Comparison of ENCODE assay signal across 14 mouse cellular contexts in genomic region chr9:104693145-104693544, GRCm38 (mm10).
DNase-seq lines count a peak whose midpoint lies in the region; ATAC-seq lines count a peak whose summit lies in the region.
"Had no signal": no experiment of that assay in that cellular context is flagged by ENCODE, and none has a peak within 500 bp of the region (broad histone marks: within the 10 kb centered on the region; RNA-seq: fewer than 3 reads in every experiment).

No protein-coding gene starts in this region.

- H3K9ac ChIP-seq in forebrain, embryonic 15.5 days (replicated peaks) = no peak overlapping the region
- H3K9ac ChIP-seq in forebrain, embryonic 13.5 days = no peak overlapping the region
- H3K9ac ChIP-seq: embryonic facial prominence, embryonic 13.5 days; heart, embryonic 13.5 days; limb, embryonic 15.5 days had no signal

- H3K27me3 ChIP-seq in forebrain, embryonic 15.5 days = no peaks in the 10 kb centered on the region
- no peaks in the 10 kb centered on the region for H3K27me3 ChIP-seq in forebrain, embryonic 13.5 days
- H3K27me3 ChIP-seq: embryonic facial prominence, embryonic 13.5 days; heart, embryonic 13.5 days; limb, embryonic 15.5 days had no signal

- H3K9me3 ChIP-seq in forebrain, embryonic 15.5 days = no peaks in the 10 kb centered on the region
- H3K9me3 ChIP-seq in forebrain, embryonic 13.5 days (replicated peaks) = no peaks in the 10 kb centered on the region
- H3K9me3 ChIP-seq: embryonic facial prominence, embryonic 13.5 days; heart, embryonic 13.5 days; limb, embryonic 15.5 days had no signal

- H3K36me3 ChIP-seq in forebrain, embryonic 15.5 days = no peaks in the 10 kb centered on the region
- H3K36me3 ChIP-seq in forebrain, embryonic 13.5 days (ENCODE audit: poor library complexity, severe bottlenecking) = no peaks in the 10 kb centered on the region
- H3K36me3 ChIP-seq: embryonic facial prominence, embryonic 13.5 days; heart, embryonic 13.5 days; limb, embryonic 15.5 days had no signal

- ATAC-seq in forebrain, embryonic 15.5 days (replicated peaks) = 0 out of 2 replicates have a peak, but pooled peaks have one; percentile 32
- ATAC-seq in forebrain, embryonic 13.5 days = no peak; the same call in 1 of the 2 replicates
- ATAC-seq: inflammation-experienced regulatory T-cells, adult 6 months had no signal

- WGBS in forebrain, embryonic 15.5 days = 24% methylated on average over 2 of the region's 2 CpGs
- 31% methylated on average over 2 of the region's 2 CpGs for WGBS in forebrain, embryonic 13.5 days

- no peak overlapping the region for H3K4me3 ChIP-seq in forebrain, embryonic 15.5 days
- no peak overlapping the region for H3K4me3 ChIP-seq in forebrain, embryonic 13.5 days
- H3K4me3 ChIP-seq: embryonic facial prominence, embryonic 13.5 days; heart, embryonic 13.5 days; limb, embryonic 15.5 days had no signal

- peak; percentile 21 for DNase-seq in kidney, adult 9 months
- DNase-seq in kidney, postnatal 4 days = no peak
- DNase-seq in NIH3T3 (ENCODE audit: low read depth) = peak; percentile 6
- peak; percentile 67 for DNase-seq in adrenal gland, postnatal 25 days
- no peak for DNase-seq in urinary bladder, postnatal 36 days (ENCODE audit: low spot score in 2 of 2)
- no peak for DNase-seq in urinary bladder, postnatal 4 days (ENCODE audit: low spot score in 2 of 2)
- DNase-seq: thymus, adult 2 months had no signal

- H3K4me2 ChIP-seq in forebrain, embryonic 15.5 days (replicated peaks) = no peak overlapping the region
- no peak overlapping the region for H3K4me2 ChIP-seq in forebrain, embryonic 13.5 days
- H3K4me2 ChIP-seq: embryonic facial prominence, embryonic 13.5 days; heart, embryonic 13.5 days; limb, embryonic 15.5 days had no signal

- peaks cover 6% of the 10 kb centered on the region; the same call in 1 of the 2 replicates for H3K4me1 ChIP-seq in forebrain, embryonic 15.5 days
- no peaks in the 10 kb centered on the region for H3K4me1 ChIP-seq in forebrain, embryonic 13.5 days
- H3K4me1 ChIP-seq: embryonic facial prominence, embryonic 13.5 days; heart, embryonic 13.5 days; limb, embryonic 15.5 days had no signal

- no peak overlapping the region for H3K27ac ChIP-seq in forebrain, embryonic 15.5 days (replicated peaks)
- H3K27ac ChIP-seq in forebrain, embryonic 13.5 days = no peak overlapping the region
- H3K27ac ChIP-seq: embryonic facial prominence, embryonic 13.5 days; heart, embryonic 13.5 days; limb, embryonic 15.5 days; macrophage had no signal

Comparison
In these comparisons a context has a peak if more than half of its experiments do, and no peak if none do; other contexts are left out.
1. DNase-seq: peak in kidney, adult 9 months (single experiment), NIH3T3 (single experiment) and adrenal gland, postnatal 25 days (single experiment); none in kidney, postnatal 4 days (0 of 2), urinary bladder, postnatal 36 days (0 of 2) and urinary bladder, postnatal 4 days (0 of 2).